Mouse (Mus musculus) thymus, postnatal 10 days (tissue): ENCODE results near the gene Pomp.
"Not testable (repeated sequence)": the region's sequence is repeated elsewhere in the genome, so short reads cannot be mapped to it uniquely, and the experiment has no call there.

Experiments used
- DNase-seq, 2 experiments: peaks; one replicate each; pipeline ENCODE4 v3.0.0; 2021; ENCODE audit warnings: low spot score in 2 of 2

Gene Pomp

GRCm38 (mm10) chr5:147860076-147860448 is 199 bp upstream of the Pomp start:
- DNase-seq, result peak in 1 of 2 experiments; percentile 15

- DNase-seq, result no peak
Observed at GRCm38 (mm10) chr5:147868674-147869073, 8.4 kb downstream of the Pomp start.

- no peak for DNase-seq
Observed at GRCm38 (mm10) chr5:147869568-147869967, 9.3 kb downstream of the Pomp start.

- DNase-seq, result no peak
Observed at GRCm38 (mm10) chr5:147870296-147870695, 10.0 kb downstream of the Pomp start.

- DNase-seq, result no peak
Observed at GRCm38 (mm10) chr5:147871091-147871820, 11.0 kb downstream of the Pomp start.

- no peak for DNase-seq
Observed at GRCm38 (mm10) chr5:147874491-147875065, 14.3 kb downstream of the Pomp start.

GRCm38 (mm10) chr5:147875210-147875609 is 14.9 kb downstream of the Pomp start:
- DNase-seq, result no peak

- no peak for DNase-seq
Observed at GRCm38 (mm10) chr5:147877520-147877919, 17.3 kb downstream of the Pomp start.

GRCm38 (mm10) chr5:147879971-147880682 is 19.9 kb downstream of the Pomp start:
- DNase-seq, result no peak

GRCm38 (mm10) chr5:147883581-147883980 is 23.3 kb downstream of the Pomp start:
- DNase-seq, result no peak

GRCm38 (mm10) chr5:147888313-147889297 is 28.3 kb downstream of the Pomp start:
- no peak for DNase-seq

GRCm38 (mm10) chr5:147892735-147893134 is 32.5 kb downstream of the Pomp start:
- DNase-seq, result no peak

- no peak for DNase-seq
Observed at GRCm38 (mm10) chr5:147893143-147893542, 32.9 kb downstream of the Pomp start.

GRCm38 (mm10) chr5:147893766-147894454 is 33.6 kb downstream of the Pomp start:
- peak; percentile 9 to 15 for DNase-seq

GRCm38 (mm10) chr5:147894455-147895076 is 34.3 kb downstream of the Pomp start, which contains the start of gene Slc46a3:
Slc46a3 (minus strand) TSS chr5:147894815.
- peak; percentile 84 to 88 for DNase-seq

- peak; percentile 20 to 22 for DNase-seq
Observed at GRCm38 (mm10) chr5:147895436-147896198, 35.4 kb downstream of the Pomp start.

GRCm38 (mm10) chr5:147896501-147896900 is 36.2 kb downstream of the Pomp start:
- not testable (repeated sequence) for DNase-seq

GRCm38 (mm10) chr5:147898254-147898653 is 38.0 kb downstream of the Pomp start:
- no peak for DNase-seq

- no peak for DNase-seq
Observed at GRCm38 (mm10) chr5:147898968-147899549, 38.8 kb downstream of the Pomp start.
